ENCODE assay signal across 15 mouse cellular contexts in the genomic region with DNA sequence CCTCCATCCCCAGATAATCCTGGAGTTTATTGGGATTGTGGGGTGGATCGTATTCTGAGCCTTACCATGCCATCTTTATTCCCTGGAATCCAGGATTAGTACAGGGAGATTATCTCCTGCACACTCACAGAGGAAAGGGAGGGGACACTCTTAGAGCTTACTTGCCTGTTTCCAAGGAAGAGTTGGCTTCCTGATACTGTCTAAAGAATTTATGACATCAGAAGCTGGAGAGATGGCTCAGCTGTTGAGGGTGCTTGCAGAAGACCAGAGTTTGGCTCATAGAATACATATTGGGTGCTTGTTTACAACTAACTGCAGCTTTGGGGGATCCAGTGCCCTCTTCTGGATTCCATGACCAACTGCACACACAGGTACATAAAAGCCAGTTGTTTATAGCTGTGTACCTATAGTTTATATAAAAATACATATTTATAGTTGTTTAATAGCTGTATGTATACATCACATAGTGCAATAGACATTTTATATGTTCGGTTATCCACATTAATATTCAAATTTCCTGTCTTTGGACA. TPM values are rescaled to one million over a fixed set of nuclear protein-coding genes. Genes with fewer than 3 reads are reported as not detected.
DNase-seq lines count a peak whose midpoint lies in the region; ATAC-seq and TF ChIP-seq lines count a peak whose summit lies in the region.
"Had no signal": no experiment of that assay in that cellular context is flagged by ENCODE, and none has a peak within 500 bp of the region (broad histone marks: within the 10 kb centered on the region; RNA-seq: fewer than 3 reads in every experiment).

No protein-coding gene starts in this region.

- WGBS in stomach, postnatal 0 days: 70% methylated on average over 2 of the region's 2 CpGs
- 90% methylated on average over 2 of the region's 2 CpGs for WGBS in forebrain, embryonic 12.5 days

- peak; percentile 52 for TF ChIP-seq CTCF in stomach, postnatal 0 days (IDR thresholded peaks at IDR 0.05; ENCODE audit: low read depth)

- H3K4me1 ChIP-seq in stomach, postnatal 0 days (replicated peaks; ENCODE audit: control insufficient read depth, insufficient read depth): no peaks in the 10 kb centered on the region
- no peaks in the 10 kb centered on the region for H3K4me1 ChIP-seq in forebrain, embryonic 12.5 days
- H3K4me1 ChIP-seq: embryonic facial prominence, embryonic 13.5 days had no signal

- H3K9me3 ChIP-seq in stomach, postnatal 0 days (ENCODE audit: control insufficient read depth, low read length): no peaks in the 10 kb centered on the region
- H3K9me3 ChIP-seq in forebrain, embryonic 12.5 days: no peaks in the 10 kb centered on the region
- H3K9me3 ChIP-seq: embryonic facial prominence, embryonic 13.5 days had no signal

- no peak overlapping the region for H3K9ac ChIP-seq in stomach, postnatal 0 days (ENCODE audit: low read length)
- no peak overlapping the region for H3K9ac ChIP-seq in forebrain, embryonic 12.5 days
- H3K9ac ChIP-seq: embryonic facial prominence, embryonic 13.5 days had no signal

- no peaks in the 10 kb centered on the region for H3K27me3 ChIP-seq in stomach, postnatal 0 days (ENCODE audit: control insufficient read depth, insufficient read depth, low read length)
- H3K27me3 ChIP-seq in forebrain, embryonic 12.5 days: no peaks in the 10 kb centered on the region
- H3K27me3 ChIP-seq: embryonic facial prominence, embryonic 13.5 days had no signal

- peaks cover 10% of the 10 kb centered on the region for H3K36me3 ChIP-seq in stomach, postnatal 0 days (ENCODE audit: control insufficient read depth, insufficient read depth, low read length)
- H3K36me3 ChIP-seq in forebrain, embryonic 12.5 days (replicated peaks): peaks cover 52% of the 10 kb centered on the region

- DNase-seq in kidney, postnatal 10 days: peak; percentile 20
- DNase-seq in kidney, adult 18-20 months: no peak
- peak; percentile 35 for DNase-seq in retina, postnatal 1 day
- no peak for DNase-seq in retina, embryonic 14.5 days (ENCODE audit: low spot score)
- peak; percentile 40 for DNase-seq in ZHBTc4 (ENCODE audit: low read depth, low spot score)
- no peak for DNase-seq in stomach, postnatal 0 days (ENCODE audit: low spot score)
- DNase-seq in neural tube, embryonic 10.5 days (ENCODE audit: extremely low spot score, low spot score): no peak
- DNase-seq: adrenal gland, postnatal 36 days; cerebellum, postnatal 36 days; kidney, postnatal 36 days; right cerebral cortex, postnatal 14 days; thymus, postnatal 25 days had no signal

- no peak overlapping the region for H3K4me2 ChIP-seq in stomach, postnatal 0 days (replicated peaks; ENCODE audit: low read depth)
- no peak overlapping the region for H3K4me2 ChIP-seq in forebrain, embryonic 12.5 days
- H3K4me2 ChIP-seq: embryonic facial prominence, embryonic 13.5 days had no signal

- TF ChIP-seq EP300 in stomach, postnatal 0 days (optimal IDR thresholded peaks at IDR 0.05): no peak

- no peak overlapping the region for H3K4me3 ChIP-seq in stomach, postnatal 0 days (ENCODE audit: low read depth, low read length)
- H3K4me3 ChIP-seq in forebrain, embryonic 12.5 days (replicated peaks): no peak overlapping the region
- H3K4me3 ChIP-seq: embryonic facial prominence, embryonic 13.5 days had no signal

- H3K27ac ChIP-seq in stomach, postnatal 0 days (replicated peaks): no peak overlapping the region
- no peak overlapping the region for H3K27ac ChIP-seq in forebrain, embryonic 12.5 days
- H3K27ac ChIP-seq: embryonic facial prominence, embryonic 13.5 days had no signal

- ATAC-seq in stomach, postnatal 0 days (ENCODE audit: low FRiP score, low TSS enrichment): no peak; the same call in 1 of the 2 replicates
- no peak for ATAC-seq in forebrain, embryonic 12.5 days (ENCODE audit: low FRiP score)

RNA-seq across cellular contexts. Expression of gene 1810049J17Rik, which starts 32.6 kb away (rescaled TPM):
- 2.0 and 3.9 TPM in 2 replicates for polyA plus RNA-seq in stomach, postnatal 0 days (2015; fragmentation: Nextera tagmentation; extraction: Ambion mirVana)
- 1.1 TPM in 1 of 2 replicates, not detected in the other for polyA plus RNA-seq in forebrain, embryonic 12.5 days (2016; fragmentation: Nextera tagmentation; extraction: Ambion mirVana)
- polyA plus RNA-seq: embryonic facial prominence, embryonic 13.5 days; forebrain, embryonic 11.5 days had no signal

RNA-seq across cellular contexts. Expression of gene Golph3, which starts 33.1 kb away (rescaled TPM):
- 70.7 and 73.9 TPM in 2 replicates for polyA plus RNA-seq in stomach, postnatal 0 days (2015; fragmentation: Nextera tagmentation; extraction: Ambion mirVana)
- 85.3 and 88.5 TPM in 2 replicates for polyA plus RNA-seq in forebrain, embryonic 12.5 days (2016; fragmentation: Nextera tagmentation; extraction: Ambion mirVana)

Comparison
In these comparisons a context has a peak if more than half of its experiments do, and no peak if none do; other contexts are left out.
1. DNase-seq: peak in kidney, postnatal 10 days (single experiment), retina, postnatal 1 day (single experiment) and ZHBTc4 (single experiment); none in kidney, adult 18-20 months (single experiment), retina, embryonic 14.5 days (single experiment), stomach, postnatal 0 days (single experiment) and neural tube, embryonic 10.5 days (single experiment).